Mouse (Mus musculus) hindbrain, embryonic 16.5 days (tissue): ENCODE results near the gene Csnk1e. TPM values are rescaled to one million over a fixed set of nuclear protein-coding genes. Genes with fewer than 3 reads are reported as not detected.

Source experiments
- ATAC-seq: fragments of 200-750 bp; cut with Nextera tagmentation; 2 replicates; pipeline ENCODE4 v1.8.0; 2017; ENCODE audit warnings: moderate TSS enrichment, moderate library complexity
- H3K27ac ChIP-seq: fragments of 300-500 bp; sonication (generic); 2 replicates; pipeline ENCODE4 v1.5.1; 2014; ENCODE audit warnings: low read depth, mild to moderate bottlenecking, control low read depth, low read length, moderate library complexity
- H3K27me3 ChIP-seq: fragments of 300-500 bp; sonication (generic); replicated peaks from 2 replicates; pipeline ENCODE4 v1.6.1; 2014; ENCODE audit warnings: low read length; ENCODE audit not compliant: control insufficient read depth, insufficient read depth
- H3K36me3 ChIP-seq: fragments of 300-500 bp; sonication (generic); 2 replicates; pipeline ENCODE4 v1.6.1; 2014; ENCODE audit warnings: mild to moderate bottlenecking, low read length, moderate library complexity, mixed read lengths; ENCODE audit not compliant: control insufficient read depth, insufficient read depth
- H3K4me1 ChIP-seq: fragments of 300-500 bp; sonication (generic); 2 replicates; pipeline ENCODE4 v1.6.1; 2014; ENCODE audit warnings: low read depth, low read length; ENCODE audit not compliant: control insufficient read depth, insufficient read depth
- H3K4me2 ChIP-seq: fragments of 300-500 bp; sonication (generic); 2 replicates; pipeline ENCODE4 v1.6.1; 2014; ENCODE audit warnings: mild to moderate bottlenecking, low read length, control low read depth, moderate library complexity
- H3K4me3 ChIP-seq: fragments of 300-500 bp; sonication (generic); 2 replicates; pipeline ENCODE4 v1.5.1; 2014; ENCODE audit warnings: mild to moderate bottlenecking, low read length, control low read depth, moderate library complexity
- H3K9ac ChIP-seq: fragments of 300-500 bp; sonication (generic); 2 replicates; pipeline ENCODE4 v1.6.1; 2014; ENCODE audit warnings: low read depth, mild to moderate bottlenecking, control low read depth, low read length, moderate library complexity
- H3K9me3 ChIP-seq: fragments of 300-500 bp; sonication (generic); 2 replicates; pipeline ENCODE4 v1.6.1; 2014; ENCODE audit warnings: mild to moderate bottlenecking, low read length, moderate library complexity; ENCODE audit not compliant: control insufficient read depth
- WGBS: fragments of 180-500 bp; shearing (Covaris S2); extraction: QIAGEN DNeasy Blood & Tissue Kit; methylation state at CpG from one replicate; pipeline ENCODE4 v1.1.7; 2014; 5-methylcytosine and 5-hydroxymethylcytosine counted together
- polyA plus RNA-seq: library from polyadenylated mRNA; unstranded; fragments of >200 nt; fragmentation: Nextera tagmentation; extraction: Ambion mirVana; gene quantifications from 2 replicates; pipeline ENCODE4 v1.2.1, GENCODE M21; 2015

The Csnk1e gene
- 132 and 147 TPM in 2 replicates for polyA plus RNA-seq

DNA sequence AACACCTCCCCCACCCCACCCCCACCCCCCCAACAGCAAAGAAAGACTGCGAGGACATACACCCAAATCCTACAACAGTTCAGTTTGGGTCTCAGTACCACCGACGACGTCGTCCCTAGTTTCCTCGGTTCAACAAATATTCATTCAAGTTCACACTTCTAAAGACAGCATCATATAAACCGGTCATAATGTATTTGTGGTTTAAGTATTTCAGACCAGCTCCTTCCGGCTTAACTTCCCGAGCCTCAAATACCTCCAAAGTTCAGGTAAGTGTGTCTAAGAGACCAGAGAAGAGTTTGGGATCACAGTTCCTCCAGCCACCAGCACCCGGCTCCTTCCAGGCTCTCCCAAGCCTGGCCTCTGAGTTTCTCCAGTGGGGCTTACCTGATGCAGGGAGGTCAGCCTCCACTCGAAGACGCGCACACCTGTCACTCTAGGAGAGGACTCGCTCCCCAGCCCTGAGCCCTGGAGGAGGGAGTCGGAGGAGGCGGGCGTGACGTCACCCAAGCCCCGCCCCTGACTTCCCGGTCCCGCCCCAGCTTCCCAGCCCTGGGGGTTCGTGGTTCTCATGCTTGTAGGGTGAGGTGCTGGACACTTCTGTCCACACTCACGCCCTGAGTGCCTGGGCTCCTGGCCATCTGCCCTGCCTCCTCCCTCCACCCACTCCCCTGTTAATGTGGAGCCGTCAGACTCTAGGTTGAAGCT lies at the start of gene Csnk1e:
TSS of gene Csnk1e (minus strand) at position 461 of the 705 bp plus-strand sequence.
- Histone ChIP-seq H3K9ac (peak within 1 kb of the TSS; percentile 37), H3K9me3 (no peaks in the 10 kb centered on the region), H3K4me1 (peaks cover 5% of the 10 kb centered on the region; the same call in 1 of the 2 replicates), H3K27ac (no peak within 1 kb of the TSS), H3K36me3 (no peaks in the 10 kb centered on the region), H3K27me3 (no peaks in the 10 kb centered on the region), H3K4me3 (peak within 1 kb of the TSS; percentile 32), H3K4me2 (peak within 1 kb of the TSS; percentile 62)
- 2% methylated on average over 22 of the region's 24 CpGs for WGBS
- peak; percentile 79 for ATAC-seq

DNA sequence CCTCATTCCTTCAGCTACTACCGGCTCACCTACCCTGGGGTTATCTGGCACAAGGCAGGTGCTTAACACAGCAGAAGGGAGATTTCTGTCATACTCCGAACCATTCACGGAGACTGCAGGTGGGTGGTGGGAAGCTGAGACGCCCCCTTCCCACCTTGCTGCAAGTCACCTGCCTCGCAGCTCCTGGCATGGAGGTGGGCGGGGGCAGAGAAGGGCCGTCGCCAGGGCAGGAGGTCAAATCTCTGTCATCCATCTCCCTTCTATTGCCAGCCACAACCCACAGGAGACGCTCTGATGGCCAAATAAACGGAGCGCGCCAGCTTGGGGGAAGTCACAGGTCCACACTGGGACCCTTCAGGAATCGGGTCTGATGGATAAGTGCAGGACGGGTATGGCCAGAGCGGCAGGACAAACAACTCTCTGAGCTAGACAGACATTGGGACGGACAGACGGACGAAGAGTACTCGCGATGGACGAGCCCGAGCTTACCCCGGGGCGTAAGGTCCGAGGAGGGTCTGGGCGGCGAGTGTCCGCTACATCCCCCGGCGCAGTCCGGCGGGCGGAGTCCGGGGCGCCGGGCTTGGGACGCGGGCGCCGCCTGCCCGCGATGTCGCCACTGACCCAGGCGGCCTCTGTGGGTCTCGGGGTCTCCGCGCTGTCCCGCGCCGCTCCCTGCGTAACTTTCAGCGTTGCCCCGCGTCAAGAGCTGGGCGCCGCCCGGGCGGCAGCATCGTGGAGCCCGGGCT lies 49.5 kb upstream of the Csnk1e start, which contains the start of gene Kcnj4:
TSS of gene Kcnj4 (minus strand) at position 535 of the 746 bp plus-strand sequence.
- H3K27me3 ChIP-seq, result peaks cover 58% of the 10 kb centered on the region
- H3K4me3 ChIP-seq, result peak within 1 kb of the TSS; percentile 61
- no peak within 1 kb of the TSS for H3K27ac ChIP-seq
- peak within 1 kb of the TSS; percentile 69 for H3K9ac ChIP-seq
- peak within 1 kb of the TSS; percentile 100 for H3K4me2 ChIP-seq
- 2% methylated on average over 38 of the region's 60 CpGs for WGBS
- no peaks in the 10 kb centered on the region for H3K36me3 ChIP-seq
- H3K4me1 ChIP-seq, result peaks cover 13% of the 10 kb centered on the region
- H3K9me3 ChIP-seq, result no peaks in the 10 kb centered on the region
- ATAC-seq, result peak; percentile 9; the same call in 1 of the 2 replicates

DNA sequence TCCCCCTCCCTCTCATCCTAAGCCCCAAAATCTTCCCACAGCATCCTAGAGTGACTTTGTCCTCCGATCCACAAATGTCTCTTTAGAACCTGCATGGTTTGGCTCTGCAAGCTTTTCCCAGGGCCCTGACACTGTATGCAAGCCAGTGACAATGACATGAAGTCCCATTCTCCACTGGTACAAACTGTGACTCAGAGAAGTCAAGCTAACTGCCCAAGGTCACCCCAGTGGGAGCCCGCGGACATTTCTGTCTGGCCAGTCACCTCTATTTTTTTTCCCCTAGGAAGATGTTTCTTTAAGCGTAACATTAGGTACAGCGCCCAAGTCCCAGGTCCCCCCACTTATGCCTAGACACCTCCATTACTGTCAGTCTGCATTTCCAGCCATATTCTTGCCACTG lies 48.1 kb upstream of the Csnk1e start:
- no peaks in the 10 kb centered on the region for H3K36me3 ChIP-seq
- H3K9me3 ChIP-seq, result no peaks in the 10 kb centered on the region
- H3K4me2 ChIP-seq, result no peak overlapping the region
- no peak overlapping the region for H3K9ac ChIP-seq
- H3K4me3 ChIP-seq, result no peak overlapping the region
- ATAC-seq, result no peak
- WGBS, result 73% methylated on average over 5 of the region's 5 CpGs
- H3K27me3 ChIP-seq, result peaks cover 55% of the 10 kb centered on the region
- no peak overlapping the region for H3K27ac ChIP-seq
- H3K4me1 ChIP-seq, result peaks cover 13% of the 10 kb centered on the region

DNA sequence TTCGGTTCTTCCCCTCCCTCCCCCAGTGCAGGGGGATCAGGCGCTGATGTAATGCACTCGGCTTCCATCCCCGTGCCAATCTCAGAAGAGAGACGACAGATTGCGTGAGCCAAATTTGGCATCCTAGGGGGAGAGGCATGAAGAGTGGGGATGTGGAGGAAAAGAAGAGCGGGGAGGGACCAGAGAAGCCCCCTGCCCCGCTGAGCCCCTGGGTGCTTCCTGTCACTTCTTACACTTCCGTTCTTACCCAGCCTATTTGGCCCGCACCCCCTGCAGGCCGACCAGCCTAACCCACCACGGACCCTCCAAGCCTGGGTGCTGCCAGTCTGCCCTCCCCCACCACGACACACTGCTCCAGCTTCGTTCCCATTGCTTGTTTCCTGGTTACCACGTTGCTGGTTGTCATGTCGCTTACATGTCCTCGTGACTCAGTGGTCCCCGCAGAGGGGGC lies 47.5 kb upstream of the Csnk1e start:
- Histone ChIP-seq H3K4me1 (peaks cover 13% of the 10 kb centered on the region), H3K9ac (no peak overlapping the region), H3K4me2 (no peak overlapping the region), H3K27me3 (peaks cover 50% of the 10 kb centered on the region), H3K4me3 (no peak overlapping the region), H3K9me3 (no peaks in the 10 kb centered on the region), H3K36me3 (no peaks in the 10 kb centered on the region), H3K27ac (no peak overlapping the region)
- WGBS, result 18% methylated on average over 18 of the region's 18 CpGs
- no peak for ATAC-seq

DNA sequence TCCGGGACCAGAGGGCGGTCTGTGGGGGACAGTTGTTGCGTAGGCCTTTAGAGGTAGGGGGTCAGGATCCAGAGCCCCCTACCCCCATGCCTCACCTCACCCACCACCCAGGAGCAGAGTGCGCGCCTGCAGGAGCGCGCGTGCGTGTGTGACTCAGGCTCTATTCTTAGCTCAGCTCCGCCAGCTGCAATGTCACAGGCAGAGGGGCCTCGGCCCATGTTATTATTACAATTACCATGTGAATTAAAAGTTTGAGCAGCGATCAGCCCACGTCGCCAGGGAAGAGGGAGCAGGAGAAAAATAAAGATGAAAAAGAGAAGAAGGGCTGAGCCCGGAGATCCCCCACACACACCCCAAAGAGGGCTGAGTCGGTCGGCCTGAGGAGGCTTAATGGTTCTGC lies 44.7 kb upstream of the Csnk1e start:
- Histone ChIP-seq H3K4me2 (no peak overlapping the region), H3K4me1 (peaks cover 5% of the 10 kb centered on the region), H3K9ac (no peak overlapping the region), H3K27me3 (peaks cover 30% of the 10 kb centered on the region), H3K9me3 (no peaks in the 10 kb centered on the region), H3K4me3 (no peak overlapping the region), H3K36me3 (no peaks in the 10 kb centered on the region), H3K27ac (no peak overlapping the region)
- no peak for ATAC-seq
- WGBS, result 64% methylated on average over 17 of the region's 17 CpGs

DNA sequence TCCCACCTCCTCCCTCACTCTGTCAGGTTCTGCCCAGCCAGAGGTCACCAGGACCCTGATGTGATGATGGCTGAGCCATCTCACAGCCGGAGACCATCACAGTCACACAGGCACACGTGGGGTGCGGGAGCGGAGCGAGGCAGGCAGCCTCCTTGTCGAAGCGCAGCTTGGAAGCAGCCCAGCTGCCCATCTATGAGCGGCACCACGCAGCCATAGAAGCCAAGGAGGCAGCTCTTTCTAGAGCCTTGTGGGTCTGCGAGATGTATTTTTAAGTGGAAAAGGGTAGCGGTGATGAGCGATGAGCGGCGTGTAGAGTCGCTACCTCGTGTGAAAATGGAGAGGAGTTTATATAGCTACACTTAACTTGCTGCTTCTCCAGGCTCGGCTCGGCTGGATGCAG lies 38.2 kb upstream of the Csnk1e start:
- no peak overlapping the region for H3K9ac ChIP-seq
- no peak overlapping the region for H3K4me3 ChIP-seq
- H3K4me1 ChIP-seq, result no peaks in the 10 kb centered on the region
- ATAC-seq, result no peak
- H3K27ac ChIP-seq, result no peak overlapping the region
- H3K36me3 ChIP-seq, result no peaks in the 10 kb centered on the region
- H3K9me3 ChIP-seq, result no peaks in the 10 kb centered on the region
- H3K4me2 ChIP-seq, result peak overlapping the region; percentile 25; the same call in 1 of the 2 replicates
- H3K27me3 ChIP-seq, result peaks cover 5% of the 10 kb centered on the region; the same call in 1 of the 2 replicates
- WGBS, result 40% methylated on average over 18 of the region's 18 CpGs

- 46% methylated on average over 11 of the region's 11 CpGs for WGBS
- Histone ChIP-seq H3K9me3 (no peaks in the 10 kb centered on the region), H3K9ac (no peak overlapping the region; the same call in 1 of the 2 replicates), H3K4me2 (no peak overlapping the region), H3K36me3 (no peaks in the 10 kb centered on the region), H3K4me3 (no peak overlapping the region), H3K27me3 (peaks cover under 1% of the 10 kb centered on the region; the same call in 1 of the 2 replicates), H3K27ac (no peak overlapping the region), H3K4me1 (no peaks in the 10 kb centered on the region)
- ATAC-seq, result no peak
Measured at GRCm38 (mm10) chr15:79489463-79489862, 34.1 kb upstream of the Csnk1e start.

DNA sequence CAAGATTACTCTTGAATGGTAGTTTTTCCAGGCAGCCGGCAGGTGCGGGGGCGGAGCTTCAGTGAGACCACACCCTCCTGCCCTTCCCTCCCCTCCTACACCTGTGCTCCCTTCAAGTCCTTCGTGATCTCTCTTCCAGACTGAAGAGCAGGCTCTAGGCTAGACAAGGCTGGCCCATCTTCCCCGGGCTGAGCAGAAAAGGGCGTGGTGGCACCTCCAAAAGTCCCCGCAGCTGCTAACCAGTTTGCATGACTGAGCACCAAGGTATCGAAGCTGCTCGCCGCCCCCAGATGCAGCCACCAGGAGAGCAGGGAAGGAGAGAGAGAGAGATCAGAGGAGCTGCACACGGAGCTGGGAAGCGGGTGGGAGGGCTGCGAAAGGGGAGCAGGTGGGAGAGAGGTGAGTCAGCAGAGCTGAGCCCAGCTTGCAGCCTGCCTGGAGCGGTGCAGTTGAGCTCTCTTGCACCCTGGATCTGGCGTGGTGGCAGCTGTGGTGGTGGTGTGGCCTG lies 25.9 kb upstream of the Csnk1e start:
- Histone ChIP-seq H3K27me3 (0 out of 2 replicates have a peak, but pooled peaks cover 2% of the 10 kb centered on the region), H3K27ac (no peak overlapping the region), H3K36me3 (no peaks in the 10 kb centered on the region), H3K9me3 (no peaks in the 10 kb centered on the region), H3K4me2 (no peak overlapping the region), H3K4me1 (no peaks in the 10 kb centered on the region), H3K4me3 (no peak overlapping the region), H3K9ac (no peak overlapping the region)
- ATAC-seq, result no peak
- WGBS, result 9% methylated on average over 15 of the region's 15 CpGs

DNA sequence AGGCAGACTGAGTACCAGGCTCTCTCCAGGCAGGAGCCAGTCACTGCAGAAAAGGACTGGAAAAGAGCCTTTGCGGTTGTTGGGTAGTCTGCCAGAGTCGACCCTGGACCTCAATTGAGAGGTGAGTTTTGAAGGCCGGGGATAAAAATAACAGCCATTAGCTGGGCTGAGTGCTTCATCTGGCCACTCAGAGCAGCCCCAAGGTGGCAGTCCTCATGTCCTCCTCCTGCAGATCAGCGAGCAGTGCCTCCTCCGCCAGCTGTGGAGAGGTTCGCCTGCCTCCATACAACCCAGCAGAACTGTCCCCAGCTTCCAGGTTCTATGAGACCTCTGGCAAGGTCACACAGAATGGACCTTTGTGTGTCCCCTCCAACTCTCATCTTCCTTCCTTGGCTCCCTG lies 21.9 kb upstream of the Csnk1e start:
- Histone ChIP-seq H3K9ac (no peak overlapping the region), H3K4me3 (no peak overlapping the region), H3K4me2 (no peak overlapping the region), H3K36me3 (no peaks in the 10 kb centered on the region), H3K27ac (no peak overlapping the region), H3K4me1 (no peaks in the 10 kb centered on the region), H3K27me3 (0 out of 2 replicates have a peak, but pooled peaks cover 2% of the 10 kb centered on the region), H3K9me3 (no peaks in the 10 kb centered on the region)
- ATAC-seq, result no peak
- 64% methylated on average over 6 of the region's 6 CpGs for WGBS
